Mouse (Mus musculus) fat pad, adult 2 months (tissue): ENCODE results near the gene Gm42669.

Experiments
- DNase-seq: peaks from one replicate; pipeline ENCODE4 v3.0.0-alpha.2; 2011; ENCODE audit warnings: low read depth, low spot score; ENCODE audit errors: extremely low read depth

Gm42669 gene

GRCm38 (mm10) chr5:107507321-107507720 lies at the start of gene Gm42669:
Gene Gm42669 (plus strand): TSS chr5:107507621.
- DNase-seq = no peak

GRCm38 (mm10) chr5:107462147-107463076 lies 45.0 kb upstream of the Gm42669 start:
- DNase-seq = no peak

- DNase-seq = no peak
Observed at GRCm38 (mm10) chr5:107466501-107466900, 40.9 kb upstream of the Gm42669 start.

- DNase-seq = no peak
Observed at GRCm38 (mm10) chr5:107467098-107467497, 40.3 kb upstream of the Gm42669 start.

GRCm38 (mm10) chr5:107470600-107471329 lies 36.7 kb upstream of the Gm42669 start:
- no peak for DNase-seq

GRCm38 (mm10) chr5:107480194-107480593 lies 27.2 kb upstream of the Gm42669 start:
- DNase-seq = no peak

- DNase-seq = no peak
Observed at GRCm38 (mm10) chr5:107488996-107489395, 18.4 kb upstream of the Gm42669 start.

GRCm38 (mm10) chr5:107491036-107491435 lies 16.4 kb upstream of the Gm42669 start:
- no peak for DNase-seq

GRCm38 (mm10) chr5:107492471-107492870 lies 14.9 kb upstream of the Gm42669 start:
- no peak for DNase-seq

GRCm38 (mm10) chr5:107494759-107495158 lies 12.7 kb upstream of the Gm42669 start:
- no peak for DNase-seq

GRCm38 (mm10) chr5:107496047-107496446 lies 11.4 kb upstream of the Gm42669 start:
- DNase-seq = no peak

- DNase-seq = no peak
Observed at GRCm38 (mm10) chr5:107497519-107498501, 9.6 kb upstream of the Gm42669 start.

GRCm38 (mm10) chr5:107498806-107499310 lies 8.6 kb upstream of the Gm42669 start:
- DNase-seq = no peak

- DNase-seq = no peak
Observed at GRCm38 (mm10) chr5:107499891-107500535, 7.4 kb upstream of the Gm42669 start.

- no peak for DNase-seq
Observed at GRCm38 (mm10) chr5:107500741-107501140, 6.7 kb upstream of the Gm42669 start.

GRCm38 (mm10) chr5:107510503-107510902 lies 3.1 kb downstream of the Gm42669 start:
- no peak for DNase-seq

- DNase-seq = no peak
Observed at GRCm38 (mm10) chr5:107511326-107511725, 3.9 kb downstream of the Gm42669 start.

- DNase-seq = peak; percentile 14
Observed at GRCm38 (mm10) chr5:107513583-107513982, 6.2 kb downstream of the Gm42669 start.

- no peak for DNase-seq
Observed at GRCm38 (mm10) chr5:107515453-107515852, 8.0 kb downstream of the Gm42669 start.

- DNase-seq = no peak
Observed at GRCm38 (mm10) chr5:107516087-107516486, 8.7 kb downstream of the Gm42669 start.
